Mouse (Mus musculus) mesoderm, embryonic 11.5 days (tissue): Measurements from ENCODE around the gene Zzef1.

ENCODE experiments used
- DNase-seq: peaks from one replicate; pipeline ENCODE4 v3.0.0-alpha.2; 2012; ENCODE audit warnings: low read depth, low spot score

Gene Zzef1

DNA sequence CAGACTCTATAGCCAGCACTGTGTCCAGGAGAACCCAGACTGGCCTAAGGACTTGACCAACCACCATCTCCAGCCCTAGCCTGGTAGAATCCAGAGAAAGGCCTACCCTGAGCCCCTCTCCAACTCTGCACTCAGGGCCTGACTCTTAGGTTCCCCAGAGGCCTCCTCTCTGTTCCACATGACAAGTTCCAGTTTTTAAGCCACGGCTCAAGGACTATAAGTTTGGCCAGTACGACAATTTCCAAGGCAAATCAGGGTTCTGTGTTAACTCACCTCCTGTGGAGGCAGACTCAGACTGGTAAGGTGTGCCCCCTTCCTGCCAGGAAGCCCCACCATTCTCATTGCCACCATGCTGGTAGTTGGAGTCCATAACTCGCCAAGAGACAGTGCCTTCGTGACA, 158.2 kb downstream of the Zzef1 start:
- DNase-seq, result no peak

DNA sequence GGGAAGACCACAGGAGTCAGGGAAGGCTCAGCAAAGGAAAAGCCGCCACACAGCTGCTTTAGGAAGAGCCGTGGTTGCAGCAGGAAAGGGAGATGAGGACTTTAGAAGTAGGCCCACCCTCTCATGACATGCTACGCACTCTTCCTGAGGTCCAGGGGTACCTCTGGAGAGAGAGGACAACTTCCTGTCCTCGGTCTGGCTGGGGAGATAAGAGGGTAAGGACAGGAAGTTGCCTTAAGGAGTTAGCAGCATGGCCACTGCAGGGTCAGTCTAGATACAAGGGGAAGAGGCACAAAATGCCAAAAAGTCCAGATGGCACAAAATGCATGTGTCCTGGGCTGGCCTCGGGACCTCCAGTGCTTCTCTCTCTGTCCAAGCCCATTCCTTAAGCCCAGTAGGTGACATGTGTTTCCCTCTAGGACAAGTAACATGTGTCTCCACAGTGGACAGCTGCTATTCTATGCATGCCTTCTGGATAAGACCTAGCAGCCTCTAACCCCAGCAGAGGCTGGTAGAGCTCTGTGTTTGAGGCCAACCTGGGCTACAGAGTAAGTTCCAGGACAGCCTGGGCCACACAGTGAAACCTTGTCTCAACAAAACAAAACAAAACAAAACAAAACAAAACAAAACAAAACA, 159.4 kb downstream of the Zzef1 start:
- DNase-seq, result no peak

DNA sequence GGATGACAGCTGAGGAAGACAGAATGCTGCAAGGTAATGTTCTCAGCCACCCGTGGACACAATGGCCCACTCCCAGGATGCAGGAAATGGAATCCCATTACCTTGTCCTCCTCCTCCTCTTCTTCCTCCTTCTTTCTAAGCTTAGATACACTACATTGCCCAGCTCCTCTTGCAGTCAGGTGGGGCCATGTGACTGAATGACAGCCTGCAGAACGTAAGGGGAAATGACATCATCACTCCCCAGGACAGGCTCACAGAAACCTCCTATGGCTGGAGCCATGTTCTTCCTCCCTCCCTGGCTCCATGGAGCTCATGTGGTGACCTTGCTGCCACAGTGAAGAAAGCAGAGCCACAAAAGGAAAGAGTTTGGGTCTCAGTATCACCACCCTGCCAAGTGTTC, 161.3 kb downstream of the Zzef1 start:
- no peak for DNase-seq

DNA sequence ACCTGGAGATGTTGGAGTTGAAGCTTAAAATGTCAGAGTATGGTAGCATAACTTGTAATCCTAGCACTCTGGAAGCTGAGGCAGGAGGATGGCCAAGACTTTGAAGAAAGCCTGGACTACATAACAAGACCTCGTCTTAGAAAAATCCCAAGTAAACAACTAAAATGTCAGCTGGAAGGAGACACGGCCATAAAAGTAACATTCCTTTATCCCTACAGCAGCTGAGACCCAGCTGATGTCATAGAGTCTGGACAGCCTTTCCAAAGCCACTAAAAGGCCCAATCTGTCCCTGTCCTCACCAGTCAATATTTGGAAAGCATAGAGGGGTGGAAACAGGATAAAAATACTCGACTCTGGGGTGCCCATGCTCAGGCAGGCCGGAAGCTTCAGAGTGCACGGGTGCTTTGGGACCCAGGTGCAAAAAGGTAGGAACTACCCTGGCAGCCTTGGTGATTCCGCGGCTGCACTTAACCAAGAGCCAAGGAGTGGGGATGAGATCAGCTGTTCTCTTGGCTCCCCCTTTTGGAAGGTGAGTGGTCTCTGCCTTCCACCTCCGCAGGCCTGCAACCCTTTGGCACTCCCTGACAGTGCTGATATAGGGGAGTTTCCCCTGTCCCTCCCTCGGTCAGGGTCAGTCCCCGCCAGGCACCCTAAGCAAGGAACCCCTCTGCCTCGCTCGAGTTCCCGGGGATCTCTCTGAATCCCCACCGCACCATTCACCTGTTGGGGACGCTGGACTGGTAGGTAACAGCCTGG, 164.1 kb downstream of the Zzef1 start:
- no peak for DNase-seq

DNA sequence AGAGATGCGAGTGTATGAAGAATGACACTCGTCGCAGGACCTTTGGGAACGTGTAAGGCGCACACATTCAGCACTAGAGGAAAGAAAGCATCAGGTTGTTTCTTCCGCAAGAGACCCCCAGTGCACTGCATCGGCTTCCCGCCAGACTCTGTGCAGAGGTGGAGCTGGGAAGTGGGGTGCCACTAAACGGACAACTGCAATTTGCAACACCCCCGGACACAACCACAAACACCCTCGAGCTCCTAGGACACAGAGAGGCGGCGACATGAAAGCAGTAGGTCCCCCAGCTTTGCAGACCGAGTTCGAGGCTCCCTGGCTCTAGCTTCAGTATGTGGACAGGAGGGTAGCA, 164.7 kb downstream of the Zzef1 start:
- DNase-seq, result no peak

DNA sequence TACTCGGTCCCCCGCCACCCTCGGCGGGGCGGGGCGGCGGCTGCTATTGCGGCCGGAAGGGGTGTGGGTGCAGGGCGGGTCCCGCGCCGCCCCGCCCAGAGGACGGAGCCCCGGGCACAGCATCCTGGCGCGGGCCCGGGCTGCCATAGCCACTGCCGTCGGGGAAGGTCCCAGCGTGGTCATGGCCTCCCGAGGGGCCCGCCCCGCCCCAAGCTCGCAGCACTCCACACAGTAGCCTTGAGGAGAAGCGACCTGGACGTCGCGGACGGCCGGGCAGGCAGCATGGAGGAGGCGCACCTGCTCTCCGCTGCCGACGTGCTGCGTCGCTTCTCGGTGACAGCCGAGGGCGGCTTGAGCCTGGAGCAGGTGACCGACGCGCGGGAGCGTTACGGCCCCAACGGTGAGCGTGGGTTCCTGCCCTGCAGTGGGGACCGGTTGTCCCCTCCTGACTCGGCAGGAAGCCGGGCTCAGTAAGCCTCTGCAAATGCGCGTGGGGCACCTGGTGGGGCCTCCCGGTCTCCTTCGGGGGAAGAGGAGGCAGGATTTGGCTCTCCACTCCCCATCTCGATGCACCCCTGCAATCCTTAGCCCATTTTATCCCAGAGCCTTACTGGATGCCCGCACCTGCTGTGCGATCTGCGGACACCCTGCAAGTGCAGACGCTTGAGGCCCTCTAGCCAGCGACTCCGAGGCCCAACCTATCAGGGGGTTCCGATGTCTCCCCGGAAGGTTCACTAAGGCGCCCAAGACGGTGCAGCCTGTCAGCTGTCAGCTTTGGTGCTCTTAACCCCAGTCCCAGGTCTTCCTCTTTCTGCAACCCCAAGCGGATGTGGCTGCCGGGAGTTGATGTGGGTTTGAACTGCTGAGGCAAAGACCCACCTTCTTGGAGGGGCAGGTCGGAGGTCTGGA, 165.3 kb downstream of the Zzef1 start, which contains the start of gene Atp2a3:
TSS of gene Atp2a3 (plus strand) at position 98 of the 909 bp plus-strand sequence.
- DNase-seq, result no peak

DNA sequence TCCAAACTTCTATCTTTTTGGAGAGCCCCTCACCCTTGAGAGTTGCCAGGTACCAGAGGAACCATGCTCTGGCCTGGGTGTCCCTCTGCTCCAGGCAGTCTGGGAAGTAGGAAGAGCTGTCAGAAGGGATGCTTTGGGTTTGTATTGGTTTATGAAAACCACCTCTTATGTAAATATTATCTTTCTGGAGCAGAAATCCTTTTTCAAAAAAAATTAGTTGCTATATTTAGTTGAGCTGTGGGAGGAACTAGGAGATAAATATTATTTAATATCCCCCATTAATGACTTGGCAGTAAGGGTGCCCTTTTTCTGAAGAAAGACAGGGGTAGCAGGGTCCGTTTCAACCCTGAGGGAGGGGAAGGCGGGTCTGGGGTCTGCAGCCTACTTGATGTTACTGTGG, 166.4 kb downstream of the Zzef1 start:
- no peak for DNase-seq

DNA sequence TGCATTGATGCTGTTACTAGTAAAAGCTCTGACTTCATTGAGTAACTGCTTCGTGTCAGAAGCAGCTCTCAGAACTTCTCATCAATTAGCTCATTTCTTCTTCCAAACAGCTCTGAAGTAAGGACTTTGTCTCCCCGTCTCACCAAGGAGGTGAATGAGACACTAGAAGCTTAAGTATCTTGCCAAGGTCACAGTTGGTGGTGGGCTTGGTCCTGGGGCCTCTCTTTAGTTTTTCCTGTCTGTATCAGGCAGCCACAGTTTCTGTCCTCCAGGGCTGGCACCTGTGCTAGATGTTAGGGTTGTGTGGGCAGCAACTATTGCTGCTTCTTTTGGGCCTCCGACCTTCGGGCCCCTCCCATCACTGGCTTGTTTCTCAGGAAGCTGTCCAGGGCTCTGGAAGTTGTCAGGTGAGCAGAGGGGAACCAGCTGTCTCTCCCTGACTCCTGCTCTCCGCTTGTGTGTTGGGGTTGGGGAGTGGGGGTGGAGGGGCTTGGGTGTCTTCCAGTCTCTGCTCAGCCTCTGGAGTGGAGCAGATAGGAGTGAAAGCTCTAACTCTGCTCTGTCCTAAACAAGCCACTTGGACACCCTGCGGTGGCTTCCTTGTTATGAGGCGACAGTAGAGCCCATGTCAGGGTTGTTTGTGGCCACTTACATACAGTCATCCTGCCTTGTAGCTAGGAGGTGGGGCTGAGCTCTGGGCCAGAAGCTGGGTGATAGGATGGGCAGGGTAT, 167.2 kb downstream of the Zzef1 start:
- no peak for DNase-seq

DNA sequence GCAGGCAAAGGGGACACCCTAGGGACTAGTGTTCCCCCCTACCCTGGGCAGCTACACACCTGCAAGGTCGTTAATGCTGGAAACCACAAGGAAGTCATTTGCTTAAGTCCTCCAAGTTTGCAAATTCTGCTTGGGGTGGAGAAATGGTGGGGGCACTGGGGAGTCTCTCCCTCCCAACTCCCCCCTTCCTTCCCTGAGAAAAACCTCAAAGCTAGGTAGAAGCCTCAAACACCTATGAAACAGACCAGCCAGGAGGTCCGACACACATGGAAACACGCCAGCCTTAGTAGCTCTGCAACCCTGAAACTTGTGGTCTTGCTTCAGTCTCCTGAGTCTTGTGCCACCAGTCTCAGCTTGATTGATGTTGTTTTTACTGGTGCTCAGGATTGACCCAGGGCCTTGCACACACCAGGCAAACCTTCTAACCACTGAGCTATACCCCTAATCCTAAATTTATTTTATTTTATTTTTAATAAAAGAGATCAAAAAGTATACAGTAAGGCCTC, 167.8 kb downstream of the Zzef1 start:
- DNase-seq, result no peak

DNA sequence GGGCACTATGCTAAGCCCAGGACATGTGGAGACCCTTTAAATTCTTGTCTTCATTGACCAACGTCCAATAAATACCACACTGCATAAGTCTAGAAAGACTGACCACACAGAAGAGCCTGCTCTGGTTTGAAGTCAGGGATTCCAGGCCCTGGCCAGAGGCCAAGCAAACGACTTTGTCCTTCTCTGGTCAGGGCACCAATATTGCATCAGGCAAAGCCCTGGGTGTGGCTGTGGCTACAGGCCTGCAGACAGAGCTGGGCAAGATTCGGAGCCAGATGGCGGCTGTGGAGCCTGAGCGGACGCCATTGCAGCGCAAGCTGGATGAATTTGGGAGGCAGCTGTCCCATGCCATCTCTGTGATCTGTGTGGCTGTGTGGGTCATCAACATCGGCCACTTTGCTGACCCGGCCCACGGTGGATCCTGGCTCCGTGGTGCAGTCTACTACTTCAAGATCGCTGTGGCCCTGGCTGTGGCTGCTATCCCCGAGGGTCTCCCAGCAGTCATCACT, 179.0 kb downstream of the Zzef1 start:
- no peak for DNase-seq
